Mouse (Mus musculus): Measurements from ENCODE around the gene Fam90a1a.
A peak's percentile ranks its signal among the peaks of the same experiment; 100 is the strongest.
"Not testable (repeated sequence)": the region's sequence is repeated elsewhere in the genome, so short reads cannot be mapped to it uniquely, and the experiment has no call there.

Gene Fam90a1a

GRCm38 (mm10) chr8:21958414-21958813 is at the start of gene Fam90a1a:
Gene Fam90a1a (plus strand): TSS chr8:21958714.
- DNase-seq: no peak

GRCm38 (mm10) chr8:21911931-21912330 is 46.6 kb upstream of the Fam90a1a start:
- no peak for DNase-seq

DNA sequence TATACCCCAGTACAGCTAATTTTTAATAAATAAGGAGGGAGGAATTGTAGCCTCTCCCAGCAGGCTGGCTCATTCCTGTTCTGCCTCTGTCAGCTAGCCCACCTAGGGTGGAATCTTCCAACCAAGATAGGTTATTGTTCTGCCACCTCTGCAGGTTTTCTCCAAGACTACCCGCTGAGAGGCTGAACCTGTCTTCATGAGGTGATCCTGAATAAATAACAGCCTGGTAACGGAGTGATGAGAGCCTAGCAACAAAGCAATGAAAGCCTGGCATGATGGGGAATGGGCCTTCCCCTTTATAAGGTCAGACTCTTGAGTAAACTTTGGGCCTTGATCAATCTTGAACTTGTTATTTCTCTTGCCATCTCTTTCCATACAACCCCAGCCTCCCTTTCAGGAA is 46.0 kb upstream of the Fam90a1a start:
- DNase-seq: no peak

DNA sequence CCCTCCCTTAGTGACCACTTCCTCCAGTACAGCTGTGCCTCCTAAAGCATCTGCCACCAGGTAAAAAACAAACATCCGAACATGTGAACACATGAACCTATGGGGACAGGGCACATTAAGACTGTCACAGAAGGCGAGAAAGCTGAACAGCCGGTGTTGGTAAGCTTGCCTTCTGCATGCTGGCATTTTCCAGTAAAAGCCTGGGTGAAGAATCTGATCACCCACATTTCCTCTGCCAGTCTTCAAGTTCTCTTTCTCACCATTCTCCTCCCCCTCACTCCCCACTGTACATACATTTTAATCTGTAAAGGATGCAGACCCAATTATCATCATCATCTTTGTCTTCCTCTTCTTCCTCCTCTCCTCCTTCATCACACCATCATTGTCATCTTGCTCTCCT is 42.9 kb upstream of the Fam90a1a start:
- peak; percentile 33 for DNase-seq

DNA sequence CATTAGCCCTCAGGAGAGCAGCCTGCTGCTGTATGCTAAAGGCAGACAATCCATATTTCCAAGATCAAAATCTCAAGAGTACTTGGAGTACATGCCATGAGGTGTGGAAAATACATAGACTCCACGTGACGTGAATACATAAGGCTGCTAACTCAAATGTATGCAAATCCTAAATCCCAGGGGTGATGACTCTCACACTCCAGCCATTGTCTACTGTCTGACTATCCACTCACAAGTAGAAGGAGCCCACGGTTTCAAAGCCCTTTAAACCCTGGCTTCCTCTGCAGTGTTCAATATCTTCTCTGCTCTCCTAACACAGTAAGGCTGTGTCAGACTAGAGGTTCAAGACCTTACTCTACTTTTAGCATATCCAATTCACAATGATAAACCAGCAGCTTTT is 27.8 kb upstream of the Fam90a1a start:
- not testable (repeated sequence) for DNase-seq

- no peak for DNase-seq
Observed at GRCm38 (mm10) chr8:21932610-21933009, 25.9 kb upstream of the Fam90a1a start, which contains the start of gene Defb15. Gene Defb15 (minus strand): TSS chr8:21932710.

DNA sequence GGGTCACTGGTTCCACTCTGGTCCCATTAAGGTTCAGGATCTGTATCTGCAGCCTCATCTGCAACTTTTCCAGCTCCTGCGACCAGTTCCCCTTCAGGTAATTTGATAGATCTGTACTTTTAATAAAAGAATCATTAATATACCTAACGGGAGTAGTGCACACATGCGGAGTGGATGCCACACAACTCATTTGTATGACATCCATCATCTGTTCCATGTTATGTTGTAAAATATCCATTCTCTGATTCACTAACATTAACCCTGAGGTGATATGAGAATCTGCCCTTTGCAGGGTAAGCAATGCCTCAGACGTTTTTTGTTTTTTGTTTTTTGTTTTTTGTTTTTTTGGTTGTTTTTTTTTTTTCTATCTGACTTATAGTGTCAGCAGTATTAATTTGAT is 20.5 kb upstream of the Fam90a1a start, which contains the start of gene Defb35:
Gene Defb35 (plus strand): TSS at position 301 of the 400 bp plus-strand sequence.
- not testable (repeated sequence) for DNase-seq

DNA sequence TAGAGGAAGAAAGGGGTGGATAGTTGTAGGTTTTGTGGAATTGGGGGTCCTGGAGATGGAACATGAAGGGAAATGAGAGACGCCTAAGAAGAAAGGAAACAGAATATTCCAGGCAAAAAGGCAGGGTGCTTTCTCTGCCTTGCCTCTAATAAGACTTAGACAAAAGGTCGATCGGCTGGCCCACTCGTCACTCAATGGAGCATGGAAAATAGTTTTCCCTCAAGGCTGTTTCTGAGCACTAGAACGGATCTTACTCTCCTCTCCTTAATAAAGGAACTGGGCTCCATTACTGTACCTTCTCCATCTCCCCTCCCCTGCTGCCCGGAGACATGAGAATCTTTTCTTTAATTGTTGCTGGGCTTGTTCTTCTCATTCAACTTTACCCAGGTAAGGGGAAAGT is 12.1 kb upstream of the Fam90a1a start, which contains the start of gene Defb13:
Gene Defb13 (plus strand): TSS at position 301 of the 400 bp plus-strand sequence.
- DNase-seq: no peak

- DNase-seq: no peak
Observed at GRCm38 (mm10) chr8:21947311-21948017, 11.1 kb upstream of the Fam90a1a start.

GRCm38 (mm10) chr8:21955321-21955720 is 3.2 kb upstream of the Fam90a1a start:
- peak; percentile 48 for DNase-seq

GRCm38 (mm10) chr8:21956336-21956735 is 2.2 kb upstream of the Fam90a1a start:
- no peak for DNase-seq

DNA sequence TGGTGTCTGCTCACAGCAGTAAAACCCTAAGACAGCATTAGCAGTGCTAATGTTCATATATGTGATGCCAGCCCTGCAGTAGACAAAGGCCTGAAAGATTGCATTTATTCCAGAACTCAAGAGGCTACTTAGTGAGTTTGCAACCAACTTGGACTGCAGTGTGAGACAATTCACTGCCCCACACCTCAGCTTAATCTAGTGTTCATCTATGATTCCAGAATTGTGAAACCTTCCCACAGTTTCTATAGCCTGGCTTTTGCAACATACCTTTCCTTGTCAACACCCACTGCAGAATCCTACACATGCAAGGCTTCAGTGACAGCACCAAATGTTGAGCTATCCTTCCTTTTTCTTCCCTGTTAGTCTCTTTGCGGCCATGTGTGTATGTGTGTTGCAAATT is 8.1 kb downstream of the Fam90a1a start:
- no peak for DNase-seq

DNA sequence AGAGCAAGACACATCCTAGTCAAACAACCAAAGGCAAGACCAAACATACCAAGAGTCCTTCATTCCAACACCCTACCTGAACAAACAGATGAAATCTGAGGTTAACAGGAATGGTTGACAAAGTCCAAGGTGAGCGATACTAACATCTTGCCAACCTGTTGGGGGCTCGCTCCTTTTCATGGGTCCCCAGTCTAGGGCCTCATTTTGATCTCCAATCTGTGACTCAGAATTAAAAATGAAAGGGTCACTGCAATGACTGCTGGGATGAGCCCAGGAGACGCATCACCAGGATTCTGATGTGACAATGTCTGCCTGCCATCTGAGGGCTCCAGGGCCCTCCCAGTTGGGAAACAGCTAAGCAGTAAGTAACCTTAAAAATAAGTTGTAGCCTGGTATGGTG is 11.0 kb downstream of the Fam90a1a start, which contains the start of gene Ccdc70:
Gene Ccdc70 (plus strand): TSS at position 301 of the 400 bp plus-strand sequence.
- no peak for DNase-seq

GRCm38 (mm10) chr8:21978193-21978592 is 19.7 kb downstream of the Fam90a1a start:
- DNase-seq: peak; percentile 34

DNA sequence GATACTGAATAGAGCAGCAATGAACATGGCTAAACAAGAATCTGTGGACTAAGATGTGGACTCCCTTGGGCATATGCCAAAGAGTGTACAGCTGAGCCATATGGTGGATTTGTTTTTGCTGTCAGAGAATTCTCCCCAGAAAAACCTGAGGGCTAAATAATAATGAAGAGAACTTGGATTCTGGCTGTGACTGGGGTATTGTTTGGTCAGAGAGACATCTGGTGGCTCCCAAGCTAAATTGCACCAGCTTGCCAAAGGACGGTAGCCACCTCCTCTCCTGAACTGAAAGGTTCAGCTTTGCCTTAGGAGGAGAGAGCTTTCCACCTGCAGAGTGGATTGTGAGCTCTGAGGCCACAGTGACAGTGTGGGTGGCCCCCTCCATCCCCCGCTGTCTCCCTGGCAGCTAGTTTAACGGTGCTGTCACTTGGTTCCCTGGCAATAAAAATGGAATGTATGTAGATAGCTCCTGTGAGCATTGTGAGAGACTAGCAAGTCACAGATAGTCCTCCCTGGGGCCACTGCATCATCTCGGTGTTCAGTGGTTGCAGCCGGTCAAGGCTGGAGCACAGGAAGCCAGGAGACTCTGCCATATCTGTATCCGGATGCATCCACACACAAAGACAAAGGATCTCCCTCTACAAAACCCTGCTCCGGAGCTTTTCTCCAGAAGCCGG is 23.3 kb downstream of the Fam90a1a start:
- peak; percentile 33 for DNase-seq

GRCm38 (mm10) chr8:21992184-21992583 is 33.7 kb downstream of the Fam90a1a start:
- peak; percentile 70 for DNase-seq

DNA sequence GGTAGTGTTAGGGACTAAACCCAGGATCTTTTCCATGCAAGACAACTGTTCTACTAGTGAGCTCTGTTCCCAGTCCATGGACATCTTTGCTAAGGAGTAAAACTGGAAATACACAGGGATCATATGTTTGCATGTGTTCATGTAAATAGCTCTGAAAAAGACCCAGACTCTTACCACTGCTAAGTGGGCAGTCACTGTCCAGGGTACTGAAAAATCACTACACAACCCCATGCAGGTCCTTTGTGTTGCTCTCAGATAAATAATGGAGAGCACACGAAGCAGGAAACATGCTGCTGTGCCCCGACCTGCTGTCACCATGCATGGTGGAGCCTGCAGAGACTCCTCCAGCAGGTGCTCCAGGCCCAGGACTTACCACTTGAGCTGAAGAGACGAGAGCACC is 36.7 kb downstream of the Fam90a1a start:
- no peak for DNase-seq

GRCm38 (mm10) chr8:22004750-22005522 is 46.4 kb downstream of the Fam90a1a start:
- DNase-seq: no peak

DNA sequence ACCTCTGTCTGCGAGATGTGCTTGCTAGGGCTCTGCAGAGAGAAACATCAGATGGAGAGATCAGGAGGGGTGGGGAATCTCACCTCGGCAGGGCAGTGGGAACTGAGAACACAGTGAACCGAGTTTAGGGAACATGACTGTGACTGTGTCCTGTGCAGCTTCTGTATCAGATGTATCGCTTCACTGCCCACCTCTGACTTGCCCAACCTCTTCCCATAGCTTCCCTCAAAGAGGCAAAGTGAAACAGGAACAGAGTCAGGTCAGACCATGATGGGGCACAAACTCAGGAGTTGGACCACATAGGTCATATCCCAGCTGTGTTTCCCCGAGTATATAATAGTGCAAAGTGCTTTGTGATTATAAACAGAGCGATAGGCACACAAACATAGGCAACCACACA is 47.9 kb downstream of the Fam90a1a start:
- no peak for DNase-seq

DNA sequence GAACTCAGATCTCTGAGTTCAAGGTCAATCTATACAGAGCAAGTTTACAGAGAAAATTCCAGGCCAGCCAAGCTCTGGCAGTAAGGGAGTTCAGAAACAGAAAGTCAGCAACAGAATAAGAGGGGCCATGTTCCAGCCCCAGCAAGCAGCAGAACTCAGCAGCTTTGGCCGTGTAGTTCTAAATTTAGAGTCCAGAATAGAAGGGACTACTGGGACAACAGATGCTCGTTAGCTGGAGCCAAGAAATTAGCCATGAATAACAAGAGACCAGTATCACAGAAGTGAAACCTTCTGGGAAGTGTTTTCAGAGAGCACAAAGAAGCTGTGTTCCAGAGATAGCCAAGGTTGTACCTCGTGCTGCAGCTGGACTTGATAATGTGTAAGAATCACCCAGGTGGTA is 50.9 kb downstream of the Fam90a1a start:
- peak; percentile 5 for DNase-seq

- no peak for DNase-seq
Observed at GRCm38 (mm10) chr8:22013034-22013707, 54.7 kb downstream of the Fam90a1a start.

Measured in right cerebral cortex, adult 18-20 months (tissue).